Mouse (Mus musculus) brain, embryonic 14.5 days (tissue): ENCODE measurements around the gene Eya2.

ENCODE experiments used
- CTCF ChIP-seq: fragments of 200-500 bp; IDR thresholded peaks from 2 replicates; pipeline ENCODE4 v1.5.1; 2012; ENCODE audit warnings: inconsistent platforms, mild to moderate bottlenecking, moderate library complexity, borderline replicate concordance; ENCODE audit not compliant: insufficient read depth, insufficient read length; ENCODE audit errors: extremely low read depth
- POLR2A ChIP-seq: fragments of 200-500 bp; IDR thresholded peaks from 2 replicates; pipeline ENCODE4 v1.6.1; 2012; ENCODE audit warnings: mild to moderate bottlenecking, inconsistent platforms, borderline replicate concordance; ENCODE audit not compliant: poor library complexity, insufficient read depth, insufficient read length, severe bottlenecking; ENCODE audit errors: extremely low read depth

DNA sequence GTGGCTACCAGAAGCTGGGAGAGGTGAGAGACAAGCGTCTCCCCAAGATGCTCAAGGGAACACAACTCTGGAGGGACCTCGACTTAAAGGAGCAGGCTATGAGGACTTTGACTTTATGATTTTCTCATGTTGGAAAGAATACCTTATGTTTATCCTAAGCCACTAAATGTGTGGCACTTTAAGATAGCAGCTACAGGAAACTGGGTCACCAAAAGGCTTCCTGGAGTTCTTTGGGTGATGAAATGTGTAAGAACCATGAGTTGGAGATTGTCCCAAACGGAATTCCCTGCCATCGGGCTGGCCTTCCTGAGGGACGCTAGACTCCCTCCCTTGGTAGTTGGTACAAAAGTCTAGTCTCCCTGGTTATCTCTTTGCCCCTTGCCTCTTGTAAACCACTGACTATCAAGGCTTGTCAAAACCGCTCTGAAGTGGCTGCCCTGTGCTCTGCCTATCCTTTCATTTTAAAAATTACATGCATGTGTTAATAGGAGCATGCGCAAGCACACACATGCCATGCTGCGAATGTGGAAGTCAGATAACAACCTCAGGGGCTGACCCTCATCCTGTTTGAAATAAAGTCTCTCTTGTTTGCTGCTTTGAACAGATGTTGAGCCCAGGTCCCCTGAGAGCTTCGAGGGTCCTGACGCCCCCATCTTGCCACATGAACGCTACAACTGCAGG, 44.4 kb downstream of the Eya2 start:
- TF ChIP-seq POLR2A (no peak), CTCF (no peak)
